Mouse (Mus musculus) hindbrain, embryonic 11.5 days (tissue): ENCODE measurements around the gene Zfr2. TPM values are rescaled to one million over a fixed set of nuclear protein-coding genes. Genes with fewer than 3 reads are reported as not detected.

ENCODE experiments used
- ATAC-seq: fragments of 200-750 bp; cut with Nextera tagmentation; 2 replicates; pipeline ENCODE4 v1.8.0; 2017; ENCODE audit warnings: mild to moderate bottlenecking, moderate TSS enrichment, moderate library complexity; ENCODE audit not compliant: low FRiP score
- DNase-seq: peaks from one replicate; pipeline ENCODE4 v3.0.0-alpha.2; 2015; ENCODE audit warnings: low spot score
- H3K27ac ChIP-seq: fragments of 300-500 bp; sonication (generic); 2 replicates; pipeline ENCODE4 v1.5.1; 2014; ENCODE audit warnings: mild to moderate bottlenecking, low read depth, low read length
- H3K27me3 ChIP-seq: fragments of 300-500 bp; sonication (generic); 2 replicates; pipeline ENCODE4 v1.6.1; 2014; ENCODE audit warnings: mild to moderate bottlenecking, low read length, moderate library complexity, mixed read lengths; ENCODE audit not compliant: control insufficient read depth, insufficient read depth
- H3K36me3 ChIP-seq: fragments of 300-500 bp; sonication (generic); 2 replicates; pipeline ENCODE4 v1.6.1; 2014; ENCODE audit warnings: mild to moderate bottlenecking, low read length, moderate library complexity, mixed read lengths; ENCODE audit not compliant: control insufficient read depth, insufficient read depth
- H3K4me1 ChIP-seq: fragments of 300-500 bp; sonication (generic); replicated peaks from 2 replicates; pipeline ENCODE4 v1.6.1; 2014; ENCODE audit warnings: low read length, mixed read lengths; ENCODE audit not compliant: control insufficient read depth, insufficient read depth
- H3K4me2 ChIP-seq: fragments of 300-500 bp; sonication (generic); replicated peaks from 2 replicates; pipeline ENCODE4 v1.6.1; 2014; ENCODE audit warnings: mild to moderate bottlenecking, low read depth, low read length
- H3K4me3 ChIP-seq: fragments of 300-500 bp; sonication (generic); 2 replicates; pipeline ENCODE4 v1.5.1; 2014; ENCODE audit warnings: low read depth, low read length
- H3K9ac ChIP-seq: fragments of 300-500 bp; sonication (generic); 2 replicates; pipeline ENCODE4 v1.6.1; 2014; ENCODE audit warnings: low read depth, low read length
- H3K9me3 ChIP-seq: fragments of 300-500 bp; sonication (generic); 2 replicates; pipeline ENCODE4 v1.6.1; 2016; ENCODE audit warnings: low read length; ENCODE audit not compliant: control insufficient read depth
- WGBS: fragments of 180-500 bp; shearing (Covaris S2); extraction: QIAGEN DNeasy Blood & Tissue Kit; methylation state at CpG from one replicate; pipeline ENCODE4 v1.1.7; 2014; 5-methylcytosine and 5-hydroxymethylcytosine counted together
- polyA plus RNA-seq: library from polyadenylated mRNA; unstranded; fragments of >200 nt; fragmentation: Nextera tagmentation; extraction: Ambion mirVana; gene quantifications from 2 replicates; pipeline ENCODE4 v1.2.1, GENCODE M21; 2014

Gene Zfr2
- polyA plus RNA-seq, 1 experiment from 2014 or later = 3.4 TPM

DNA sequence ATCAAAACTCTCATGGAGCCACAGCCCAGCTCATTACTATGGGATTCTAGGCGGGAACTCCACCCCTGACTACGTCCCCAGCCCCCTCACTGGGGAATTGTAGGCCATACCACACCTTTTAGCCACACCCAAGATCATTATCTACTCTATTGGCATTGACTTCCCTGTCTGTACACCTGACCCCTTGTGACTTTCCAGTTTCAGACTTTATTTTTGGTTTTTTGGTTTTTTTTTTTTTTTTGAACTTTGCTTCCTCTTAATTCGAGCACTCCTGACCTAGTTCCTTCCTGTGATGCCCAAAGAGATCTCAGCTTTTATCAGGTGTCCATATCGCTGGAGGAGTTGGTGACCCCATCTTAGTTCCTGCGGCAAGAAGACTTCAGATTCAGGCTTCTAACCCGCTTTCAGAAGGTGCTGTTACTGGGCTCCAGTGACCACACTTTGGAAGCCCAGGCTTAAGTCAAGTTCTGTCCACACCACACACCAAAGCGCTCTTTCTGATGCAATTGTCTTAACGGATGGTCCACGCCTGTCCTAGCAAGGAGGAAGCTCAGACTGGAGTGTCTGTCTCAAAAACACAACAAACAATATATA, 58.7 kb downstream of the Zfr2 start, which contains the start of gene Tjp3:
Gene Tjp3, minus strand, starts transcription at position 71 of the 594 bp plus-strand sequence.
- WGBS = 75% methylated on average over 9 of the region's 9 CpGs
- H3K4me1 ChIP-seq = peaks cover 7% of the 10 kb centered on the region; the same call in 1 of the 2 replicates

DNA sequence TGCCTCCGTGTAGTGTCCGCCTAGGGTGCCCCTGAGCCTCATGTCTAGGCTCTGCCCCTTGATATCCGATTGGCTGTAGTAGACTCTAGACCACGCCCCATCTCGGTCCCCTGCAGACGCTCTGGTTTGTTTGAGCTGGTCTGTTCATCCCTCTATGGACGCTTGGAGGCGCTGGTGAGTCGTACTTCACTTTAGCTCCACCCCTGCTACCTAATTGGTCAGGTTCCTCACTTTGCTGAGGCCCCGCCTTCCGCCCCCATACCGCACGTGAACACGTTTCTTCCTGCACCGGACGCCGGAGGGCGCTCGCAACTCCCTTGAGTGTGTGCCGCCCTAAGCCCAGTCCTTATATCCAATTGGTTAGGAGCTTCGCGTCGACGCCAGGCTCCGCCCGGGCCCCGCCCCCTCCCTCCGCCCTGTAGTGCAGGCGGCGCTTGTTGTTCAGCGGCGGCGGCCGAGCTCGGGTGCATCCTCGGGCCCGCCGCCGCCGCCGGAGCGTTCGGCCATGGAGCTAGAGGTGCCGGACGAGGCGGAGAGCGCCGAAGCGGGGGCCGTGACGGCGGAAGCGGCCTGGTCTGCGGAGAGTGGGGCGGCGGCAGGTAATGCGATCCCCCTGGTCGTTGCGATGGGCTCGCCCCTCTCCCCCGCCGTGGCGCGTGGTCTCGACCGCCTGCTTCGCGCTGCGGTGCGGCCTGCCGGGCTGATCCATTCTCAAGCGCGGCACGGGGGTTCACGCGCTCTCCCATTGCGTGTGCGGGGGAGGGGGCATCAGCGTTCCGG, 59.8 kb downstream of the Zfr2 start, which contains the start of gene Pip5k1c:
Gene Pip5k1c, plus strand, starts transcription at position 410 of the 780 bp plus-strand sequence.
- Histone ChIP-seq H3K9me3 (no peaks in the 10 kb centered on the region), H3K4me1 (peaks cover 7% of the 10 kb centered on the region; the same call in 1 of the 2 replicates), H3K4me2 (peak within 1 kb of the TSS; percentile 89), H3K27ac (peak within 1 kb of the TSS; percentile 88), H3K4me3 (peak within 1 kb of the TSS; percentile 83), H3K9ac (peak within 1 kb of the TSS; percentile 87), H3K36me3 (no peaks in the 10 kb centered on the region), H3K27me3 (peaks cover 19% of the 10 kb centered on the region)
- DNase-seq = peak; percentile 100
- under 1% methylated on average over 63 of the region's 80 CpGs for WGBS
- peak; percentile 94 for ATAC-seq

More for the DNA sequence above, 58.7 kb downstream of the Zfr2 start, which contains the start of gene Tjp3:
- no peak for ATAC-seq
- peaks cover 21% of the 10 kb centered on the region for H3K27me3 ChIP-seq
- no peak within 1 kb of the TSS for H3K9ac ChIP-seq
- DNase-seq = no peak
- no peaks in the 10 kb centered on the region for H3K36me3 ChIP-seq
- H3K4me3 ChIP-seq = no peak within 1 kb of the TSS; the same call in 1 of the 2 replicates
- H3K4me2 ChIP-seq = no peak within 1 kb of the TSS
- no peak within 1 kb of the TSS for H3K27ac ChIP-seq
- H3K9me3 ChIP-seq = no peaks in the 10 kb centered on the region

DNA sequence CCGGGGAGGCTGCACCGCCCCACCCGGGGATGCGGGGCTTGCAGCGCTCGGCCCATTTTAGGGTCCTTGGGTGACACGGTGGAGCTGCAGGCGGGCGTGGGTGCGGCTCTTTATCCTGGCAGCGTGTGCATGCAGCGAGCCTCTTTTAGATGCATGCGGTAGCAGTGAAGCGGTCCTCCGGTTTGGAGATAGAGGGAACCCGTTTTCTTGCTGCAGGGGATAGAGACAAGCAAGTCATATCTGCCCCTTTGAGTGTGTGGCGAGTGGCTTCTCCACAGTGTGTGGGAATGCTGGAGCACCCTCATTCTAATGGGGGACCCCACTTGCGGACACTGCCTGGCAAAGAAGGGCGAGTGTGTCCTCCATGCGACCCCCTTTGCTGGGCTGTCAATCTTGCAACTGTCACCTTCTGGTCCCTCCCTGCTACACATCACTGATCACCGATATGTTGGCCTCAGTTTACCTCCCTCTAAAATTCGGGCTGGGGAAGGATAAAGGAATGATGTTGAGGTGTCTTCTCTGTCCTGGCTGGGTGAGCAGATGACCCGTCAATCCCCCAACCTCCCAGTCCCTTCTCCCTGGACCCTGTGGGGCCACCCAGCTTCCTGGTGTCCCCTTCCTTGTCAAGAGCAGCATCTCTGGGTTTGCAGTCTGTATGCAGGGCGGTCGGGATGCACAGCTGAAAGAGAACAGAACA, 60.5 kb downstream of the Zfr2 start:
- peak; percentile 9; the same call in 1 of the 2 replicates for ATAC-seq
- Histone ChIP-seq H3K4me1 (peaks cover 7% of the 10 kb centered on the region; the same call in 1 of the 2 replicates), H3K9me3 (no peaks in the 10 kb centered on the region), H3K27ac (peak overlapping the region; percentile 88), H3K36me3 (no peaks in the 10 kb centered on the region), H3K4me3 (peak overlapping the region; percentile 83), H3K9ac (peak overlapping the region; percentile 87), H3K4me2 (peak overlapping the region; percentile 89), H3K27me3 (peaks cover 19% of the 10 kb centered on the region)
- DNase-seq = no peak
- 3% methylated on average over 25 of the region's 25 CpGs for WGBS

DNA sequence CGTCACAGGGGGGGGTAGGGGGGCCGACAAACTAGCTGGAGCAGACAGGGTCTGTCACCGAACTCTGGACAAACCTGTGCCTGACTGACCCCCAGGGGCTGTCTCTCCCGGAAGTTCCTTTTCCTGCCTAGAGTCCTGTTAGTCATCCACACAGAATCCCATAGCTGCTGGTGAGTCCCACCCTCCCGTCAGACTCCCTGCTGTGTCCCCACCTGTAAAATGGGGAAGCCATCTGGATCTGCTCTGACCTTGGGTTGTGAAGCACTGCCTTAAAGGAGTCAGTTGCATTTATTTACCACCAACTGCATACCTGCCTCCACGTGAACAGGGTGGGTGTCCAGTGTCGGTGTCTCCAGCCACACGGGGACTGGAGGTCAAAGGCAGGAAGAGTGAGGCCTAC, 61.5 kb downstream of the Zfr2 start:
- DNase-seq (no peak), ATAC-seq (no peak)
- Histone ChIP-seq H3K36me3 (no peaks in the 10 kb centered on the region), H3K27me3 (peaks cover 19% of the 10 kb centered on the region), H3K9ac (no peak overlapping the region; the same call in 1 of the 2 replicates), H3K4me1 (peaks cover 7% of the 10 kb centered on the region; the same call in 1 of the 2 replicates), H3K27ac (no peak overlapping the region), H3K4me2 (peak overlapping the region; percentile 89), H3K4me3 (peak overlapping the region; percentile 83), H3K9me3 (no peaks in the 10 kb centered on the region)
- WGBS = 68% methylated on average over 8 of the region's 8 CpGs

DNA sequence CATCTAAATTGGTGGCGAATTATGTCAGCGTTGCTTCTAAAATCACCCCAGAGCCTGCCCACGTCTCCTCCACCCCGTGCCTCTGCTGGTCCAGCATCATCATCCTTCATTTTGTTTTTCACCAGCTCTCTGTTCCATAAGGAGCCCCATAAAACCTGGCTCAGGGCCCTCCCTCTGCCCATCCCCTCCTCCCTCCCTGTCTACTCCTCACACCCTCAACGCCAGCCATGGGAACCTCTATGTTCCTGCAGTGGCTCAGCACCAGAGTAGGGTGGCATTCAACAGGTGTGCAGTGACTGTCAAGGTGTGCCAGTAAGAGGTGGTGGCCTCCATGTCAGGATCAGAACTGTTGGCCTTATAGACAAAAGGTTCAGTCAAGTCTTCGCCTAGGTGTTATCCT, 62.2 kb downstream of the Zfr2 start:
- Histone ChIP-seq H3K4me2 (no peak overlapping the region), H3K4me1 (peaks cover 7% of the 10 kb centered on the region; the same call in 1 of the 2 replicates), H3K4me3 (no peak overlapping the region), H3K9ac (no peak overlapping the region), H3K27ac (no peak overlapping the region), H3K27me3 (peaks cover 15% of the 10 kb centered on the region), H3K36me3 (no peaks in the 10 kb centered on the region), H3K9me3 (no peaks in the 10 kb centered on the region)
- no peak for DNase-seq
- WGBS = 93% methylated on average over 6 of the region's 6 CpGs
- no peak for ATAC-seq

DNA sequence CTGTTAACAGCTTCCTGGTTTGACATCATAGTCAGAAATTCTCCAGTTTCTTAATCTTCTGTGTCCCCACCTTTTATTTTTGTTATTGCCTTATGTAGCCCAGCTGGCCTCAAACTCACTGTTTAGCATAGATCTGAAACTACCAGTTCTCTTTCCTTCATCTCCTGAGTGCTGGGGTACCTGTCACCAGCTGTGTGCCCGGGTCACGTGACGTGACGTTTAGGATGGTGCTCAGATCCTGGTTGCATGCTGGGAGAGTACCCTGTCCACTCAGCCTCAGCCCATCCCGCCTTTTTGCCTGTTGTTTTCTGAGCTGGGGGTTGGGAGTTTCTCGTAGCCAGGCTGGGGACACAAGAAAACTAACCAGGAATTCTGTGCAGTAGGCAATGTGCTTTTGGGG, 64.3 kb downstream of the Zfr2 start:
- Histone ChIP-seq H3K27me3 (no peaks in the 10 kb centered on the region), H3K4me1 (peaks cover 7% of the 10 kb centered on the region; the same call in 1 of the 2 replicates), H3K4me2 (no peak overlapping the region), H3K9me3 (no peaks in the 10 kb centered on the region), H3K4me3 (no peak overlapping the region), H3K9ac (no peak overlapping the region), H3K27ac (no peak overlapping the region), H3K36me3 (no peaks in the 10 kb centered on the region)
- DNase-seq (no peak), ATAC-seq (no peak)
- WGBS = 73% methylated on average over 6 of the region's 6 CpGs

DNA sequence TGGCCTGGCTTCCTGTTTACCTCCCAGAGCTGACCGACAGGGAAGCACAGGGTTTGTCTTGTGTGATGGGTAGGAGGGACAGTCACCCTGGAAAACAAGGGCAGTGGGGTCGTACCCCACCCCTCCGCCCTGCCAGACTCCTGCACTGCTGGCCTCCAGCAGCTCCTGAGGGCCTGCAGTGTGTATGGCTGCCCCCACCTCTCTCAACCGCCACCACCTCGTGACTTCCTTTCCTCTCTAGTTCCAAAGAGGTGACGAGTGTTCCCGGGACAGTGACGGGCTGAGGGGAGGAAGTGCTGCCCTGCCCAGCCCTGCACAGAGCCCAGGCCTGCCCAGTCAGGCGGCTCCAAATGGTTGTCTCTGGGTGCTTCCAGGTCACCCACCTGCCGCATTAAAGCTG, 64.9 kb downstream of the Zfr2 start:
- no peaks in the 10 kb centered on the region for H3K9me3 ChIP-seq
- H3K4me2 ChIP-seq = no peak overlapping the region
- no peaks in the 10 kb centered on the region for H3K27me3 ChIP-seq
- no peaks in the 10 kb centered on the region for H3K36me3 ChIP-seq
- no peak for ATAC-seq
- 61% methylated on average over 10 of the region's 10 CpGs for WGBS
- H3K27ac ChIP-seq = no peak overlapping the region
- no peak for DNase-seq
- H3K4me3 ChIP-seq = no peak overlapping the region
- peaks cover 7% of the 10 kb centered on the region; the same call in 1 of the 2 replicates for H3K4me1 ChIP-seq
- no peak overlapping the region for H3K9ac ChIP-seq

DNA sequence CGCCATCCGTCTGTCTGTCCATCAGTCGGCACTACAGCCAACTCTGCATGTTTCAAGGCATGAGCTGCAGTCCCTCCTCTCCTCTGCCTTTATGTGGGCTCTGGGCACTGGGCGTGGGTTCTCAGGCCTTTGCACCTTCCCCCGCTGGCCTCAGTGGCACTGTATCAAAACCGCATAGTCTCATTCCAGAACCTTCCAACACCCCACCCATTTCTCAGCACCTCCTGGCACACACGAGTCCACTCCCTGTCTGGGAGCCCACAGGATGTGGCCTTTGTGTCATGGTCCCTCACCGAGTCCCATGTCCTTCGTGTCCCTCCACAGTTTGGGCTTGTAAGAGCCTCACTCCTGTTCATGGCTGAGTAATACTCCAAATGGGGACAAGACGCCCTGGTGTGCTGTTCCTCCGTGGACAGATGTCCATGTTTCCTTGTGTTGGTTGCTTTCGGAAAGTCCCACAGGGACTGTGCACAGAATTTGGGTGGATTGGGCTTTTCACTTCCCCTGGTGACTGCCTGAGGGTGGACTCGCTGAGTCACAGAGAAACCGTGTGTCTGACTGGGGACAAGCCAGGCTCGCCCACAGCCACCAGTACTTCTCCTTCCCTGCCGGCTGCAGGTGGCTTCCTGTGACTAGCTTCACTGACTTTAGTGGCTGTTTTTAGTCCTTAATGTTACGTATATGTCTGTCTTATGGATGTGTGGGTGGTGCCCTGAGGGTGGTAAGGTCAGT, 65.6 kb downstream of the Zfr2 start:
- H3K36me3 ChIP-seq = no peaks in the 10 kb centered on the region
- WGBS = 94% methylated on average over 17 of the region's 17 CpGs
- H3K4me3 ChIP-seq = no peak overlapping the region
- no peaks in the 10 kb centered on the region for H3K9me3 ChIP-seq
- H3K9ac ChIP-seq = no peak overlapping the region
- no peak for DNase-seq
- H3K27me3 ChIP-seq = no peaks in the 10 kb centered on the region
- ATAC-seq = no peak
- H3K4me2 ChIP-seq = no peak overlapping the region
- no peak overlapping the region for H3K27ac ChIP-seq
- H3K4me1 ChIP-seq = peaks cover 7% of the 10 kb centered on the region; the same call in 1 of the 2 replicates
